Mouse (Mus musculus) kidney, postnatal 0 days (tissue): ENCODE data around the gene H2-T22. TPM values are rescaled to one million over a fixed set of nuclear protein-coding genes. Genes with fewer than 3 reads are reported as not detected.
"Not testable (repeated sequence)": the region's sequence is repeated elsewhere in the genome, so short reads cannot be mapped to it uniquely, and the experiment has no call there.

Experiments
- ATAC-seq: fragments of 200-750 bp; cut with Nextera tagmentation; replicated peaks from 2 replicates; pipeline ENCODE4 v1.8.0; 2017; ENCODE audit warnings: low read depth, moderate number of reproducible peaks, moderate TSS enrichment, moderate library complexity; ENCODE audit not compliant: low FRiP score
- DNase-seq: peaks from one replicate; pipeline ENCODE4 v3.0.0-alpha.2; 2016; ENCODE audit warnings: low spot score
- H3K27ac ChIP-seq: fragments of 300-500 bp; sonication (generic); 2 replicates; pipeline ENCODE4 v1.5.1; 2014; ENCODE audit warnings: mild to moderate bottlenecking
- H3K27me3 ChIP-seq: fragments of 300-500 bp; sonication (generic); 2 replicates; pipeline ENCODE4 v1.6.1; 2014; ENCODE audit warnings: low read length, mixed read lengths; ENCODE audit not compliant: insufficient read depth
- H3K36me3 ChIP-seq: fragments of 300-500 bp; sonication (generic); 2 replicates; pipeline ENCODE4 v1.6.1; 2014; ENCODE audit warnings: low read length, mixed read lengths; ENCODE audit not compliant: insufficient read depth
- H3K4me1 ChIP-seq: fragments of 300-500 bp; sonication (generic); replicated peaks from 2 replicates; pipeline ENCODE4 v1.6.1; 2014; ENCODE audit warnings: antibody characterized with exemption, low read length, mixed read lengths; ENCODE audit not compliant: insufficient read depth
- H3K4me2 ChIP-seq: fragments of 300-500 bp; sonication (generic); 2 replicates; pipeline ENCODE4 v1.6.1; 2014; ENCODE audit warnings: mild to moderate bottlenecking, low read length, moderate library complexity, mixed read lengths
- H3K4me3 ChIP-seq: fragments of 300-500 bp; sonication (generic); replicated peaks from 2 replicates; pipeline ENCODE4 v1.5.1; 2014; ENCODE audit warnings: low read depth, low read length
- H3K9ac ChIP-seq: fragments of 300-500 bp; sonication (generic); 2 replicates; pipeline ENCODE4 v1.6.1; 2014; ENCODE audit warnings: low read depth, low read length
- H3K9me3 ChIP-seq: fragments of 300-500 bp; sonication (generic); replicated peaks from 2 replicates; pipeline ENCODE4 v1.6.1; 2016; ENCODE audit warnings: low read length, inconsistent platforms, mixed read lengths
- CTCF ChIP-seq: IDR thresholded peaks from 2 replicates; pipeline ENCODE4 v1.5.1; 2016; ENCODE audit warnings: antibody characterized with exemption, low read depth, mild to moderate bottlenecking, moderate library complexity
- WGBS: fragments of 180-500 bp; shearing (Covaris S2); extraction: QIAGEN DNeasy Blood & Tissue Kit; methylation state at CpG from one replicate; pipeline ENCODE4 v1.1.7; 2014; 5-methylcytosine and 5-hydroxymethylcytosine counted together
- polyA plus RNA-seq: library from polyadenylated mRNA; unstranded; fragments of >200 nt; fragmentation: Nextera tagmentation; extraction: Ambion mirVana; gene quantifications from 2 replicates; pipeline ENCODE4 v1.2.1, GENCODE M21; 2015

Gene H2-T22
- polyA plus RNA-seq, result 16.4 and 18.6 TPM in 2 replicates

DNA sequence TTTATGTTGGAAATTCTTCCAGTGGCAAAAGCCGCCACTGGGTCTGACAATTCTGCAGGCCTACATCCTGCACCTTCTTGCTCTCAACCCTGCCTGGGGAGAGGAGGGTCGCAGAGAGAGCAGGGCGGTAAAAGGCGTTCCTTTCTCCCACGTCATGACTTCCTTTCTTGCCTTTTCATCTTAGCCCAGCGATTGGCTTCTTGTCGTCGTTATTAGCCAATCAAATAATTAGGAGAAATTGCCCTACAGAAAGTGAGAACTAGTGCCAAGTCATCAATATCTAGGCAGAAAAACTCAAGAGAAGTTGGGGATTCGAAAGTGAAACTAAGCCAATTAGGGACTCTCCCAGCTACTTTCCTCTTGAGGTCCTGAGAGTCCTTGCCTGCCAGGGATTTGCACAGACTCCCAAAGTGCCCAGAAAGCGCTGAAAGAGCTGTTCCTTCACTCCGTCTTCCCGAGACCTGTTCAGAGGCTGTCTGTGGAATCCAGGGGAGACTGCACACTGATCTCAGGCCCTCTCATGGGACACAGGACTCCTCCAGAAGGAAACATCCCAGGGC lies at the start of gene H2-T22, which contains the start of gene Gm6034:
TSS of gene H2-T22 (minus strand) at position 138 of the 560 bp plus-strand sequence.
TSS of gene Gm6034 (plus strand) at position 352 of the 560 bp plus-strand sequence.
- H3K9me3 ChIP-seq, H3K27ac ChIP-seq, H3K27me3 ChIP-seq, H3K36me3 ChIP-seq, H3K4me1 ChIP-seq: not testable (repeated sequence)
- Histone ChIP-seq H3K4me3 (peak within 1 kb of the TSS; percentile 39), H3K4me2 (peak within 1 kb of the TSS; percentile 65), H3K9ac (peak within 1 kb of the TSS; percentile 51; the same call in 1 of the 2 replicates)
- ATAC-seq, result peak; percentile 95
- 3% methylated on average over 12 of the region's 12 CpGs for WGBS
- DNase-seq, result peak; percentile 98

DNA sequence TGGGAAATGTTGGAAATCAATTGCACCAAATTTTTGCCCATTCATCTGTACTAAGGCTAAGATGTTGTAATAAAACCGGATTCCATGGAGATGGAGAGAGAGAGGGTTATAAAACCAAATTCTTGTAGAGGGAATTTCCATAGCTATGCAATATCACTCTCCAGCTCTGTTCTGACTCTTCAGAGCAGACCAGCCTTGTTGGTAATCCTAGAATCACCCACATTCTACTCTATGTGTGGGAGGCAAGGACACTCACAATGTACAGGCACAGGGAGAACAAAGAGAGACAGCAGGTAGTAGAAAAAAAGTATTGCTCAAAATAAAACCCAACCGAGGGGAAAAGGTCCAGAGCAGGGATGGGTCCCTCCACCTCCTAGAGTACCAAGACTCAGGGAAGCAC lies 49.4 kb upstream of the H2-T22 start:
- H3K9me3 ChIP-seq, H3K4me1 ChIP-seq, H3K4me3 ChIP-seq, H3K36me3 ChIP-seq, H3K4me2 ChIP-seq, H3K27ac ChIP-seq, H3K27me3 ChIP-seq, ATAC-seq, DNase-seq, H3K9ac ChIP-seq: not testable (repeated sequence)
- WGBS, result no CpG with 5 or more reads among the region's 2 CpGs

DNA sequence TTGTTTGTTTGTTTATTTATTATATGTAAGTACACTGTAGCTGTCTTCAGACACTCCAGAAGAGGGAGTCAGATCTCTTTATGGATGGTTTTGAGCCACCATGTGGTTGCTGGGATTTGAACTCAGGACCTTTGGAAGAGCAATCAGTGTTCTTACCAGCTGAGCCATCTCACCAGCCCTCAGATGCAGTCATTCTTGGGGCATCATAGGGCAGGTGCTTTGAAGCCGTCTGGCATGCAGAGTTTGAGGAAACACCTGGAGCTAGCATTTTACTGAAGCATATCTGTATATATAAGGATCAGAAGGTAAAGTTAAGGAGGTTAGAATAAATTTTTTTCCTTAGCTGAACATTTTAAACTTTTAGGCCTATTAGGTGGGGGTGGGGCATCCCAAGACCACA lies 43.4 kb upstream of the H2-T22 start:
- not testable (repeated sequence) for H3K4me1 ChIP-seq, H3K27ac ChIP-seq, H3K9me3 ChIP-seq, H3K36me3 ChIP-seq, H3K9ac ChIP-seq, ATAC-seq, H3K4me3 ChIP-seq, H3K27me3 ChIP-seq, H3K4me2 ChIP-seq, DNase-seq
- 60% methylated on average over 1 of the region's 1 CpGs for WGBS

DNA sequence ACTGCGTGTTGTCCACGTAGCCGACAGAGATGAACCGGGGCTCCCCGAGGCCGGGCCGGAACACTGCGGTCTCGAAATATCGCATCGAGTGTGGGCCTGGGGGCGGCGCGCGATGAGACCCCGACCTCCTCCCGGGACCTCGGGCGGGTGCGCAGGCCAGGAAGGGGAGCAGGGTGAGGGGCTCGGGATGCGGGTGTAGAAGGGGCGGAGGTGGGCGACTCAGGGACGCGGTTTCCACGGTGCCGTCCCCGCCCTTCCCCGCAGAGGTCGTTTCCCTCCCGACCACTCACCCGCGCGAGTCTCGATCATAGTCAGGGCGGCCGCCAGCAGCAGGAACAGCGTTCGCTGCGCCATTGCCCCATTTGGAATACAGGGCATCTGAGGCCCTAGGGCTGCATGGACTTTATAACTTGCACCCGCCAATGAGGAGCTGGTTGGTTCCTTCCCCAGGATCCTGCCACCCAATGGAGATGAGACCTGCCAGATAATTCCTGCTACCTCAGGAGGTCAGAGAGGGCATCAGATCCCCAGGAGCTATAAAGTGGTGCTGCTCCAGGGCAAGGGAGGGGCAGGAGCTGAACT lies 41.4 kb upstream of the H2-T22 start:
- TF ChIP-seq CTCF, result no peak
- no peak for DNase-seq
- H3K4me3 ChIP-seq, result peak overlapping the region; percentile 46
- H3K4me1 ChIP-seq, result 0 out of 2 replicates have a peak, but pooled peaks cover 5% of the 10 kb centered on the region
- H3K27me3 ChIP-seq, result peaks cover 8% of the 10 kb centered on the region
- under 1% methylated on average over 29 of the region's 42 CpGs for WGBS
- ATAC-seq, result peak; percentile 45; the same call in 1 of the 2 replicates
- H3K27ac ChIP-seq, result no peak overlapping the region
- H3K4me2 ChIP-seq, result peak overlapping the region; percentile 78
- H3K9me3 ChIP-seq, result no peaks in the 10 kb centered on the region
- no peaks in the 10 kb centered on the region for H3K36me3 ChIP-seq
- peak overlapping the region; percentile 42; the same call in 1 of the 2 replicates for H3K9ac ChIP-seq

DNA sequence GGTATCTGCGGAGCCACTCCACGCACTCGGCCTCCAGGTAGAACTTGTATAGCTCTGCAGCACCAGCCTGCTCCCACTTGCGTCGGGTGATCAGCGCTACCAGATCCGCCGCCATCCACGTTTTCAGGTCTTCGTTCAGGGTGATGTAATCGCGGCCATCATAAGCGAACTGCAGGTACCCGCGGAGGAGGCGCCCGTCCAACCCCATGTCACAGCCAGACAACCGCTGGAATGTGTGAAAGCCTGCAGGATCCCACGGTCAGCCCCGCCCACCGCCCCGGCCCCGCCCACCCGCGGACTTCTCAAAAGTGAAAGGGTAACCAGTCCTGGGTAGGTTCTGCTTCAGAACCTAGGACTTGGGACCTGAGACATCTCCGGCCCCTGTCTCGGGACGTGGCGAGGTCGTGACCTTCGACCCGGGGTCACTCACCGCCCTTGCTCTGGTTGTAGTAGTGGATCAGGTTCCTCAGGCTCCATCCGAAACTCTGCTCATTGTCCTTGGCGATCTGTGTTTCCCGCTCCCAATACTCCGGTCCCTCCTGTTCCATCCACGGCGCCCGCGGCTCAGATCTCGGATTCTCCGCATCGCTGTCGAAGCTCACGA lies 40.8 kb upstream of the H2-T22 start:
- Histone ChIP-seq H3K4me2 (peak overlapping the region; percentile 78), H3K4me3 (peak overlapping the region; percentile 46), H3K9me3 (no peaks in the 10 kb centered on the region), H3K9ac (peak overlapping the region; percentile 42; the same call in 1 of the 2 replicates), H3K27ac (no peak overlapping the region), H3K36me3 (no peaks in the 10 kb centered on the region), H3K27me3 (peaks cover 8% of the 10 kb centered on the region), H3K4me1 (0 out of 2 replicates have a peak, but pooled peaks cover 5% of the 10 kb centered on the region)
- peak; percentile 62 for DNase-seq
- under 1% methylated on average over 46 of the region's 46 CpGs for WGBS
- ATAC-seq, result peak; percentile 83
- no peak for TF ChIP-seq CTCF

DNA sequence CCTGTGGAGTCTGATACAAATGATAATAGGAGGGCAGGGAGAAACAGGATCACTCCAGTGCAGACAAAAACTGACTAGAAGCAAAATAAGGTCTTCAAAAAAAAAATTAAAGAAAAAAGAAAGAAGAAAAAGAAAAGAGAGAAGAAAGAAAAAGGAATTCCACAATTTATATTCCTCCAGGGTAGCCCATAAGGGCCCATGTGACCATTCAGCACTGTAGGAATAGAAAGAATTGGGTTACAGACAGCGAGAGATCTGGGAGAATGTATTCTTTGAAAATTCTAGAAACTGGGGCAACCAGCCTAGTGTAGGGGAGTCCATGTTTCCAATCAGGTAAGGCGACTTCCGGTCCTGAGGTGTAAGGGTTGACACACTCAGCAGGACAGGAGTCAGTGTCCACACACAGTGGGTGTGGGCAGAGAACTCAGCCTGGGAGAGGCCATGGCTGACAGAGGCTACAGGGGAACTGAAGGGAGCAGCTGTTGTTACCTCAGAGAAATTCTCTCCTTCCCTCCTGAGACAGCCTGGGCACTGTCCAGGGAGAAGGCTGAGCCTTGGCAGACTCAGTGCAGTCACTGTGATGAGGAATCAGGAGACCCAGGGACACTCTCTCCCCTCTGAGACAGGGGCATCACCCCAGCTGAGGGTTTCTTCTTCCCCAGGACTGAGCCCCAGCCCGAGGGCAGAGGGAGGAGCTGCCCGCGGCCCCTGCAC lies 40.1 kb upstream of the H2-T22 start:
- not testable (repeated sequence) for H3K9ac ChIP-seq

DNA sequence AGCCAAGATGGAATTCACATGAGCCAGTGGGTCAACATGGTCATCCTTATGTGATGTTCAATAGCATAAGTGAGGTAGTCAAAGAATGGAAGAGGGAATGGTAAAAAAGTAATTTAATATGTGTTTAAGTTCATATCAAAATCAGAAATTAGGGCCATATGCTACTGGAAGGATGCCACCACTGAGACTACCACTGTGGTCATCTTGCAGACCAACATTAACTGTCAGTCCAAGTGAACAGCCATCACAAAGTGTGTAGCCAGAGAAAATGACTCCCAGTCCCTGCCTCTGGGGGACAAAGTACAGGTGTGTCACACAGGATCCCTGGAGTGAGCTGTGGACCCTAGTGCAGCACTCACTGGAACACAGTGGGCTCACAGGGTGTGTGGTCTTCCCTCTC lies 39.4 kb upstream of the H2-T22 start:
- not testable (repeated sequence) for H3K9me3 ChIP-seq, H3K4me1 ChIP-seq, H3K4me3 ChIP-seq, H3K9ac ChIP-seq, ATAC-seq, H3K36me3 ChIP-seq, H3K27ac ChIP-seq, H3K4me2 ChIP-seq, DNase-seq, H3K27me3 ChIP-seq

More for the DNA sequence above, 40.1 kb upstream of the H2-T22 start:
- H3K36me3 ChIP-seq, DNase-seq, ATAC-seq, H3K27me3 ChIP-seq, H3K4me1 ChIP-seq, H3K9me3 ChIP-seq, H3K27ac ChIP-seq: not testable (repeated sequence)
- Histone ChIP-seq H3K4me3 (peak overlapping the region; percentile 46; the same call in 1 of the 2 replicates), H3K4me2 (peak overlapping the region; percentile 78)
- 67% methylated on average over 3 of the region's 6 CpGs for WGBS
